Mouse (Mus musculus) left cerebral cortex, postnatal 36 days (tissue): ENCODE data around the gene Rsbn1. TPM values are rescaled to one million over a fixed set of nuclear protein-coding genes. Genes with fewer than 3 reads are reported as not detected.

Source experiments
- DNase-seq, 2 experiments: peaks; one replicate each; pipeline ENCODE4 v3.0.0; 2021 to 2022; ENCODE audit warnings: low spot score in 2 of 2, mixed read lengths in 1 of 2
- intact Hi-C: fragments of 180-260 bp; cut with DNase I; formaldehyde crosslinking; loops from one replicate; pipeline ENCODE4 v1.15.1; 2025
- total RNA-seq, 2 experiments: library from RNA; stranded (reverse); gene quantifications; 2 replicates each; pipeline ENCODE4 v1.2.3; 2021

The Rsbn1 gene
- total RNA-seq, 2 experiments from 2014 or later = 19.8 to 23.4 TPM

DNA sequence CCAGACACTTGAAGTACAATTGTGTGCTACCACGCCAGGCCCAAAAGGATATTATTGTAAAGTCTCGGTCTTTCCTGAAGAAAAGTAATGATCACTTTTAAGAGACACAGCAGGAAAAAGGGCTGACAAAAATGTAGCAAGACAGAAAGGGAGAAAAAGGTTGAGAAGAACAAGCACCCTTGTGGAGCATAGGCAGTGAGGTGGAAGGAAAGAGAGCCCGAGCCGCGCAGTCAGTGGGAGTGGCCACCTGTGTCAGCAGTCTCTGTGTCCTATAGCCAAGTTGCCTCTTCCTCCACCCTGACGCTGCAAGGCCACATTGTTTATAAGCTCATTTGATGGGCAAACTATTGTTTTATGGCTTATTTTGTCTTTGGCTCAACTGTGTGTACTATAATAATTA is 13.6 kb downstream of the Rsbn1 start:
- intact Hi-C loops = no loop called here
- DNase-seq = no peak

GRCm38 (mm10) chr3:103944794-103945562 is 31.1 kb downstream of the Rsbn1 start:
- intact Hi-C loops = no loop called here
- DNase-seq = no peak

- intact Hi-C loops = no loop called here
- no peak for DNase-seq
Observed at GRCm38 (mm10) chr3:103948666-103949065, 34.7 kb downstream of the Rsbn1 start.

DNA sequence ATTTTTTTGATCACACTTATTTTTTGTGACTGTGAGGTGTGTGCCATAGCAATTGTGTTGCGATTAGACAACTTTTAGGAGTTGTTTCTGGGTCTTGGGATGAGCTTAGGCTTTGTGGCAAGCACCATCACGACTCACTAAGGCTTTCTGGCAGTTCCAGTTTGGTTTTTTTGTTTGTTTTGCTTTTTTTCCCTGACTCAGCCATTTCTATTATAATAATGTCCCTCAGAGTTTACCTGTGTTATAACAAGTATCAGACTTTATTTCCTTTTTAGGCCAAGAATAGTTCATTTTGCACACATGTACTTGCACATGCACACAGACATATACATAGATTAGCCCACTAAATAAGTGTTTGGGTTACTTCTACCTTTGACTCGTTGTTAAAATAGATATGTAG is 46.7 kb downstream of the Rsbn1 start:
- intact Hi-C loops = no loop called here
- DNase-seq = no peak

DNA sequence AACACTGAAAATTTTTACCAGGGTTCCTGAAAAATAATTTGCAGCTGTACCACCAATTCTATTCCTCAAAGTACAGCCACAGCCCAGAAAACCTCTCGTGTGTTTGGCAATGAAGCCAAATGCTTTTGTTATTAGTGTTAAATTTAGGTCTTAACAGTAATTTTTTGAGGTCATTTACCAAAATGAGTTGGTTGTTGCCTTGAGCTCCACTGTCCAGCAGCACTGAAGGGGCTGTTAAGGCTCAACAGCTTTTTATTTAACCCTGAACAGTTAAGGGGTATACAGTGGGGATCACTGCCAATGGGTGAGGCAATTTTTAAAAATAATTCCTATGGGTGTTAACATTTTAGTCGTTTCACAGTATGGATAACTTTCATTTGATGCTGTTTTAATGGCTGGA is 53.3 kb downstream of the Rsbn1 start:
- no peak for DNase-seq
- intact Hi-C loops = no loop called here

GRCm38 (mm10) chr3:103967861-103968691 is 54.2 kb downstream of the Rsbn1 start, which contains the start of gene Phtf1:
Gene Phtf1, plus strand, starts transcription at chr3:103968110.
- DNase-seq = peak; percentile 89 to 91
- intact Hi-C loops = loop anchor here (2.0 kb wide), 1 partner anchor 53 kb away; the partner anchor contains the start of gene Rsbn1

GRCm38 (mm10) chr3:103968701-103969100 is 54.8 kb downstream of the Rsbn1 start:
- intact Hi-C loops = loop anchor here (2.0 kb wide), 1 partner anchor 54 kb away; the partner anchor contains the start of gene Rsbn1
- no peak for DNase-seq

GRCm38 (mm10) chr3:103971157-103971556 is 57.2 kb downstream of the Rsbn1 start:
- intact Hi-C loops = no loop called here
- no peak for DNase-seq

DNA sequence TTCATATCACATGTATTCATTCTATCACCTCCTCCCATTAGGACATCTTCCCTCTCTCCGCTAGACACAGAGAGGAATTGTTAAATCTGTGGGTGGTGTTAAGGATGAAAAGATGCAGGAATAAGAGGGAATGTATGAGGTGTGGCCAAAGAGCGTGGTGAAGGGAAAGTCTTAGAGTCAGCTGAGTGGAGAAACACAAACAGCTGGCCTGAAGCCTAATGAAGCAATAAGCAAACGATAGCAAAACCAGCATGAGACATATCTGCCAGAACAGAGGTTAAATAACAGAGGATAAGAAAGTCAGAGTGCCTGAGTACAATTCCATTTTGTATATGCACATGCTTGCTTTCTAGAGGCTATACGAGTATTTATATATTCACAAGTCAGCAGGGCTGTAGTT is 70.6 kb downstream of the Rsbn1 start:
- intact Hi-C loops = no loop called here
- DNase-seq = no peak

GRCm38 (mm10) chr3:103985194-103985593 is 71.3 kb downstream of the Rsbn1 start:
- no peak for DNase-seq
- intact Hi-C loops = no loop called here

DNA sequence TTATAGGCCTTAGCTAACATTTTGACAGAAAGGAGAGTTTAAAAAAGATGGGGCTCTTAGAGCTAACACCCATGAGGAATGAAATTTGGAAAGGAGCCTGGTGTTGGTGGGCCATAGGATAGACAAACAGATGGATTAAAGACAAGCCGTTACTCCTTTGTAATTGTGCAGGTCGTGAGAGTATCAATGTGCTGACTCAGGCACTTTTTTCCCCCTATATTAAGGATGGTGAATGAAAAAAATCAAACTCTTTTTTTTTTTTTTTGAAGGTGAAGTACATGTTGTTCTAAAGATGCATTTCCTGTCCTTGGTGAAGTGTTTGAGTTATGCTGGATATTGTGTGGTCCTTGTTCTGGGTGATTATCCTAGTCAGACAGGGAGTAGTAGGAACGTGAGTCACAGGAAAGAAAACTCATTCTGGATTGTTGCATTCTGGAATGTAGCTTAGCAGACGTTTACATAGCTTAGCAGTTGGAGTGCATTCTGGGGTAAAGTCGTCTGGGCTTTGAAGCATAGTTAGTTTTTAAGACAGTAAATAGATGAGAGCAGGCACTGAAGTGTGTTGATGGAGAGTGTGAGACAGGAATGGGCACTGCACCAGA is 74.0 kb downstream of the Rsbn1 start:
- DNase-seq = no peak
- intact Hi-C loops = no loop called here

GRCm38 (mm10) chr3:103989352-103989751 is 75.4 kb downstream of the Rsbn1 start:
- DNase-seq = no peak
- intact Hi-C loops = no loop called here

DNA sequence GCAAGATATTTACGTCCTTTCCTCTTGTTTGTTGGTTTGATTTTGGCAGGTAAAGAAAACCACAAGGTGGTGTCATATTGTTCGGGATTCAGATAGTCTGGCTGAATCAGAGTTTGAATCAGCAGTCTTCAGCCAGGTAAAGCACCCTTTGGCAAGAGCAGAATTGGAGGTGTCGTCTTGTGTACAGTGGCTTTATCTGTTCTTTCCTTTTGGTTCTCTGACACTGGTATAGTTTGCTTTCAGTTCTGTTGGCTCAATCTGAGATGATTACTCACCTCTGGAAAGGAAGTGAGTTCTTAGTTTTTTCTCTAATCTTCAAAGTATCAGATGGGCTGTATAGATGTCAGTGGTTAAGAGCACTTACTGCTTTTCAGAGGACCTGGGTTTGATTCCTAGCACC is 77.4 kb downstream of the Rsbn1 start:
- intact Hi-C loops = no loop called here
- no peak for DNase-seq

DNA sequence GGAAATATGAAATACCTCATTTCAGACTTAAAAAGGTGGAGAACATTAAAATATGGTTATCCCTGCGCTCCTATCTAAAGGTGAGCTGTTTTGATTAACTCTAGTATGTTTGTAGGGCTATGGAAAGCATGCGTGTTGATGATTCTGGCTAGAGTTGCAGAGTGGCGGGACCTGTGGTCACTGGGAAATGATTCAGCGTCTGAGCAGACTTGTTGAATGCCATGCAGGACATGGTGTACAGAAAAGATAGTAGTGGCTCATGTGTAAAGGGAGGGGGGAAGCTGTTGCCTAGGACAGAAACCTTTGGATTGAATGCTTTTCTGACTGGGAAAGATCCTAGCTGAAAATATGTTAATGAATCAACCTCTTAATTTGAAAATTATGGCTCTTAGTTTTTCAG is 84.8 kb downstream of the Rsbn1 start:
- no peak for DNase-seq
- intact Hi-C loops = no loop called here

GRCm38 (mm10) chr3:104006896-104007466 is 93.1 kb downstream of the Rsbn1 start:
- no peak for DNase-seq
- intact Hi-C loops = no loop called here

DNA sequence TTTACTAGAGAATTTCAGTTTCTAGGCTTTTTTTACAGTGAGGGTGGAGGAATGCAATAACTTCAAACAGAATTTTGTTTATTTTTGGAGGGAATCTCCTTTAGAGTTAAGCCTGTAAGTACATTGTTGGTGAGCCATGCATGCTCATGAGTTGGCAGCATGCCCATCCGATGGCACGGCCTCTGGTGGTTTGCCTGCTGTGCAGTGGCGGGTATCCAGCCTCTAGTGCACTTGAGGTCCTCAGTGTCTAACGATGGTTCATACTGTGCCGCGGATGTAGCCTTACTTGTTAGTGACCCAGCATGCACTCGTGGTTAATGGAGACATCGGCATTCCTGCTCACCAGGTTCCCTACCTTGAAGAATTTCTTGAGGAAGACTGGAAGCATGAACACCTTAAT is 93.6 kb downstream of the Rsbn1 start:
- DNase-seq = no peak
- intact Hi-C loops = no loop called here

GRCm38 (mm10) chr3:104009924-104010662 is 96.2 kb downstream of the Rsbn1 start:
- intact Hi-C loops = no loop called here
- no peak for DNase-seq

- no peak for DNase-seq
- intact Hi-C loops = no loop called here
Observed at GRCm38 (mm10) chr3:104011972-104012371, 98.1 kb downstream of the Rsbn1 start.
